Mouse (Mus musculus): ENCODE measurements at regions not wholly inside any gene's neighbourhood (a gene's known extent, or its start where the extent isn't known, plus 50 kb on each side); places are given as distances from the start of the nearest gene placed in this dataset.

DNA sequence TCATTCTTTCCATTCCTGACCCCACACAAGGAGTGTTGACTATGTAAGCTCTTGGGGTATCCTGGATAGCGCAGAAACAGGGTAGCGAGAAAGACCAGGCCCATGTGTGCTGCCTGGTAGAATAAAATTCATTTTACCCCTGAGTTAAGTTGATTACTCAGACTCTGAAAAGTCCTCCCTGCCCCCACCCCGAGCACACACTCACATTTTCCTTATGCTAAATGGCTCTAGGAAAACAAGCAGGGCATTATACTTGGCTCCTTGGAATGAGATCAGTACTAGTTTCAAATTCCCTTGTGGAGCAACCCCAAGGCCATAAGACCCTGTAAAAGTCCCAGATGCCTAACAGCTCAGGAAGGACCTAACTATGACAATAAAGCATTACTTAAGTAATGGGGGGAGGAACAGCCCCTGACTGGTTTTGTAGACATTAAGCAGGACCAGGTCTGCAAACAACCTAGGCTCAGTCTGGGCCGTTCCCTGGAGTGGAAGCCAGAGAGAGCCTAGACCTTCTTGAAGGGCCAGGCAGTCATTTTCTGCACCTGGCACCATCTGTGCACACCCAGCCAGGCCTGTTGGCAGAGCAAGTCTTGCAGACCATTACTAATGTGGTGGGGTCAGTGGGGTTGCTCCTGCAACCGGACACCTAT lies 262.9 kb downstream of the Sox4 start:
- 94% methylated on average over 5 of the region's 5 CpGs for WGBS (ENCODE audit: missing documents)
- no peaks in the 10 kb centered on the region for H3K79me2 ChIP-seq (ENCODE audit: inconsistent target)
- H3K27ac ChIP-seq, result no peak overlapping the region
- H3K4me3 ChIP-seq (ENCODE audit: inconsistent target), result no peak overlapping the region
- H3K36me3 ChIP-seq (ENCODE audit: inconsistent target), result no peaks in the 10 kb centered on the region

DNA sequence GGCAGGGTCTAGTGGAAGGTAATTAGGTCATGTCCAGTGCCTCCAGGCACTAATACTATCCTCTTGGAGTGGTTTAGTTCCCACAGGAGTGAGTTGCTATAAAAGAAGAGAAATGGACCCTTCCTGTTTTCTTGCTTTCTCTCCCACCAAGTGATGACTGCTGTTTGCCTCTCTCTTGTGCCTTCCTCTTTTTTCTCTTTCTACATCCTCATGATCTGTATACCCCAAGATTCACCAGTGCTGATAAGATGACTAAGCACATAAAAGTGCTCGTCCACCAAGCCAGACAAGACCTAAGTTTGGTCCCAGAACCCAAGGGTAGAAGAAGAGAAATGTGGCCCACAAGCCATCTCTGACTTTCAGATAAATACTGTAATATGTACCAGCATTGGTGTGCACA lies 265.7 kb downstream of the Sox4 start:
- no peaks in the 10 kb centered on the region for H3K36me3 ChIP-seq (ENCODE audit: inconsistent target)
- no peak overlapping the region for H3K4me3 ChIP-seq (ENCODE audit: inconsistent target)
- no peaks in the 10 kb centered on the region for H3K79me2 ChIP-seq (ENCODE audit: inconsistent target)
- 9% methylated on average over 1 of the region's 1 CpGs for WGBS (ENCODE audit: missing documents)
- no peak overlapping the region for H3K27ac ChIP-seq

DNA sequence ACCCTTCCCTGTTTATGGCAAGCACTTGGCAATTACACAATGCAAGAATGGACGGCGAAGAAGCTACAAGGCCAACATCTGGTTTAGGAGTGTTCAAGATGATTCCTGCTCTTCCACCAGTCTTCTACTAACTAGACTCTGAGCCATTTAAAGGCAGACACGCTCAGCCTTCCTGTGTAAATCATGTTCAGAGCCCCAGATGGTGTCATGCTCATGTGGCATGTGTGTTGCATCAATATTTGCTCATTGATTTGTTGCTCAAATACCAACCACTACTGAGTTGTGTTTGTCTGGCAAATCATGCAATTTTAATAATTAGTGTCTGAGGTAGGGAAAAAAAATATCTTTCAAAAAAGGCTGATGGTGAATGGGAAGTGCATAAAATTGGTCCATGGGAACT lies 269.2 kb downstream of the Sox4 start:
- 97% methylated on average over 3 of the region's 3 CpGs for WGBS (ENCODE audit: missing documents)
- H3K4me3 ChIP-seq (ENCODE audit: inconsistent target), result no peak overlapping the region
- no peaks in the 10 kb centered on the region for H3K79me2 ChIP-seq (ENCODE audit: inconsistent target)
- no peaks in the 10 kb centered on the region for H3K36me3 ChIP-seq (ENCODE audit: inconsistent target)
- H3K27ac ChIP-seq, result no peak overlapping the region

DNA sequence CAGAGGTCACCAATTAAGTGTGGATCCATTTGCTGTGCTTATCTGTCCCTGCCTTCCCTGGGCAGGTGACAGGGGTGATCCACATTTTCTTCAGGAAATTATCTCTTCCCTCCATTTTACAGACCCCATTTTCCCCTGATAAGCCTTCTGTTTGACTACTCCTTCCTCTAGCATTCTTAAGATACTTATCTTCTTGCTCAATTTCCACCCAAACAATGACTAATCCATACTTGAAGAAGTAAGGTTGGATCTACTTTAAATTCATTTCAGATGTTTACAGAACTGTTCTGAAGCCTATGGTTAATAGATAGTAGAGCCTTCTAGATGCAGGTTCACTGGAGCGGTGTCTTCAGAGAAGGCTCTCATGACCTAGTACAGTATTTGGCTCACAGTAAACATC lies 273.2 kb downstream of the Sox4 start:
- no peaks in the 10 kb centered on the region for H3K36me3 ChIP-seq (ENCODE audit: inconsistent target)
- H3K27ac ChIP-seq, result no peak overlapping the region
- no peaks in the 10 kb centered on the region for H3K79me2 ChIP-seq (ENCODE audit: inconsistent target)
- WGBS (ENCODE audit: missing documents), result 92% methylated on average over 1 of the region's 1 CpGs
- H3K4me3 ChIP-seq (ENCODE audit: inconsistent target), result no peak overlapping the region

DNA sequence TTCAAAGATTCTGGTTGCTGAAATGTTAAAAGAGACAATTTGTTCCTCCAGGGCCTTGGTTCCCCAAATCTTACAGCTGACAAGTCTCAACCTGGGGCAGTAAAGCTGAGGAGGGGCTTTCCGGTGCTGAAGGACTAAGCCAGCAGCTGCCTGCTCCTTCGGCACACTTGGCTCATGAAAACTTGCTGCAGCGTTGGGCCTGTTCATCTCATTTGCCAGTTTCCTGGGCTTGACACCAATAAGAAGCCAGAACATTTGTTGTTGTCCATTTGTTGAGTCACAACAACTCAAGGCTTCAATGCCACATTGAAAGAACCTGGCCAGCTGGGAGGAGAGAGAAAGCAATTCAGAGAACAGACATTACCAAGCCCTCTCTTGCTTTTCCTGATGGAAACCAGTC lies 279.9 kb downstream of the Sox4 start:
- Histone ChIP-seq H3K79me2 (ENCODE audit: inconsistent target) (no peaks in the 10 kb centered on the region), H3K36me3 (ENCODE audit: inconsistent target) (no peaks in the 10 kb centered on the region), H3K4me3 (ENCODE audit: inconsistent target) (no peak overlapping the region), H3K27ac (no peak overlapping the region)
- WGBS (ENCODE audit: missing documents), result 83% methylated on average over 3 of the region's 3 CpGs

DNA sequence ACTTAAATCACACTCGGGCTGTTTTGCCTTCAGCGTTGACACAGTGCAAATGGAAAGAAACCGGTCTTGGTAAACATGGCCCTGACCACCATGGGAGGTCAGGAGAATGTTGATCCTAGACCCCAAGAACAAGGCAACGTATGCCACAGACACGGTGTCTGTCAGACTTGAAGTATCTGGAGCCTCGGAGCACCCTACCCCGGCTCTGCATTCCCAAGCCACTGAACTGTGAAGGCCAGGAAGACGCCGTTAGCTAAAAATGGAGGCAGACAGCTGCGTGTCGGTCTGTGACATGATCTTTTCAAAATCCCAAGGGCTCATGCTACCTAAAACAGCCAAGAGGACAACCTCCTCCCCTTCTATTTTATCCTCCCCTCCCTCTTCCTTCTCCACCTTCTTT lies 282.0 kb downstream of the Sox4 start:
- WGBS (ENCODE audit: missing documents), result 93% methylated on average over 11 of the region's 11 CpGs
- Histone ChIP-seq H3K79me2 (ENCODE audit: inconsistent target) (no peaks in the 10 kb centered on the region), H3K4me3 (ENCODE audit: inconsistent target) (no peak overlapping the region), H3K27ac (no peak overlapping the region), H3K36me3 (ENCODE audit: inconsistent target) (no peaks in the 10 kb centered on the region)

DNA sequence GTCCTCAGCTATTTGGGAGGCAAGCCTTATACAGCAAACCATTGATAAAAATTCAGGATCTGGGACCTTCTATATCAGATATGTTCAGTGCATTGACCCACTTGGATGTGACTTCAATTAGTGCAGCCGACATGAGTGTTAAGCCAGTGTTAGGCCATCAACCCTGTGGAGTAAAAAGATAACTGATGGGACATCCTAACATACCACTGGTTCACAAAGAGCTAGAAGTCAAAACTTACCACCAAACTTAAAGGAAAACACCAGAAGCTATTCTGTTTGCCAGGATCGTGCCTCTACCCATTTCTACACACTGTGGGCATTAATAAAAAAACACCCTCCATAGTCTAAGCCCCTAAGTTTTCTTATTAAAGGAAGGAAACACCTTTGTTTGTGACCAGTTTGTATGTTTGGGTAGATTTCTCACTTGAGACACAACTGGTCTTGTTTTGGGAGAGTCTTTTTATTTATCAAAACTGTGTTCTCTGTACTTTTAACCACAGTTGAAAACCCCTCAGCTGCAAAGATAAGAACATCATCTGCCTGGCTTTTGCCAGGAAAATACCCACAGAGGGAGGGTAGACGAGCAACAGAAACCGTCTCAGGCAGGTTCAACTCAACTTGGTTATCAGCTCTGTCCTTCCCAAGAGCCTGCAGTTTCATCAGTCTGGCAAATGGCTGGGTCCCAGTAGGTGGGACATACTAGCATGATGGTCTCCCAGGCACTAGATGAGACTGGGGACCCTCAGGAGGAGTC lies 283.5 kb downstream of the Sox4 start:
- WGBS (ENCODE audit: missing documents), result 93% methylated on average over 4 of the region's 4 CpGs
- Histone ChIP-seq H3K79me2 (ENCODE audit: inconsistent target) (no peaks in the 10 kb centered on the region), H3K27ac (no peak overlapping the region), H3K4me3 (ENCODE audit: inconsistent target) (no peak overlapping the region), H3K36me3 (ENCODE audit: inconsistent target) (no peaks in the 10 kb centered on the region)

DNA sequence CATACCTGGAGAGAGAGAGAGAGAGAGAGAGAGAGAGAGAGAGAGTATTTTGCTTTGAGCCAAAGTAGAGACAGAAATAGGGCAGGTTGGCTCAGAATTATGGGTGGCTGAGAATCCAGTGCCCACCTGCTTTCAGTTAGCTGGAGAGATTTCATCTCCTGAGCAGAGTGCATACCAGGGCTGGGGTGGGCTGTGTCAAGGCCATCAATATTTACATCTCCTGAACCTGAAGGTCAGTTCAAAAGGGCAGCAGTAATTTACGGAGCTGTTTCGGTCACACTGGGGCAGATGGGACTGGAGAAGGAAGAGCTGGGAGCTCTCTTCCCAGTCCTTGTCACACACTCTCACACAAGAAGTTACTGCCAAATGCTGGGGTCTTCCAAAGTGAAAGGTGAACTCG lies 286.7 kb downstream of the Sox4 start:
- Histone ChIP-seq H3K27ac (no peak overlapping the region), H3K4me3 (ENCODE audit: inconsistent target) (no peak overlapping the region), H3K36me3 (ENCODE audit: inconsistent target) (no peaks in the 10 kb centered on the region), H3K79me2 (ENCODE audit: inconsistent target) (no peaks in the 10 kb centered on the region)
- WGBS (ENCODE audit: missing documents), result 85% methylated on average over 3 of the region's 3 CpGs

DNA sequence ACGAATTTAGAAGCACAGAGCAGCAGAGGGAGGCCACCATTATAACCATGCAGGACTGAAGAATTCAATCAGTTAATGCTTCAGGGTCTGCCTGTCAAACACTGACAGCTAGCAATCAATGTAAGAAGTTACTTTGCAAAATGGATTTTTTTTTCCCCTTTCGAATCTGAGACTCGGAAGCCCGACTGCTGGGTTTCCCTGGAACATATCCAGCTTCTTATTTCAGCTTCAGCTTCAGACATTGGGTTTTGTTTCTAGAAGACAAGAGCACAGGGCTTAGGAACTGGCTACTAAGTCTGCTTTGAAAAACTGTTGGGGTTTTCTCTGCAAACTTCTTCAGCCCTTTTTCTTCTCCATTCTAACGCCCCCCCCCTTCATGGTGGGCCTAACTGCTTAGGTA lies 288.4 kb downstream of the Sox4 start:
- H3K79me2 ChIP-seq (ENCODE audit: inconsistent target), result no peaks in the 10 kb centered on the region
- WGBS (ENCODE audit: missing documents), result 81% methylated on average over 5 of the region's 5 CpGs
- no peak overlapping the region for H3K27ac ChIP-seq
- no peak overlapping the region for H3K4me3 ChIP-seq (ENCODE audit: inconsistent target)
- no peaks in the 10 kb centered on the region for H3K36me3 ChIP-seq (ENCODE audit: inconsistent target)

DNA sequence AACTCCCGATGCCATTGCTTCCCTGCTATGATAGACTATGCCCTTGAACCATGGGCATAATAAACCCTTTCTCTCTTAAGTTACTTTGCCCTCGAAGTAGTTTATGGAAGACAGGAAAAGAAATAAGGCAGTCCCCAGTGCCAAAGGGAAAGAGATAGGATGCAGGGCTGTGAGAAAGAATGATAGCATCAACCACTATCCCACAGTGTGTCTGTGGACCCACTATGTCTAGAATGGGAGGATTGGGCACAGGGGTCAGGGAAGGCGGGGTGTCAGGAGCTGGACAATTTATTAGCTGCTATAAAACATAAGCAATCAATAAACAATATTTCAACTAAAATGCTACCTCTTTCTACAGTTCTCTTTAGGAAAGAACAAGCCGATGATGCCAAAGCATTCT lies 288.8 kb downstream of the Sox4 start:
- no peak overlapping the region for H3K4me3 ChIP-seq (ENCODE audit: inconsistent target)
- H3K79me2 ChIP-seq (ENCODE audit: inconsistent target), result no peaks in the 10 kb centered on the region
- H3K36me3 ChIP-seq (ENCODE audit: inconsistent target), result no peaks in the 10 kb centered on the region
- WGBS (ENCODE audit: missing documents), result 73% methylated on average over 4 of the region's 4 CpGs
- no peak overlapping the region for H3K27ac ChIP-seq

DNA sequence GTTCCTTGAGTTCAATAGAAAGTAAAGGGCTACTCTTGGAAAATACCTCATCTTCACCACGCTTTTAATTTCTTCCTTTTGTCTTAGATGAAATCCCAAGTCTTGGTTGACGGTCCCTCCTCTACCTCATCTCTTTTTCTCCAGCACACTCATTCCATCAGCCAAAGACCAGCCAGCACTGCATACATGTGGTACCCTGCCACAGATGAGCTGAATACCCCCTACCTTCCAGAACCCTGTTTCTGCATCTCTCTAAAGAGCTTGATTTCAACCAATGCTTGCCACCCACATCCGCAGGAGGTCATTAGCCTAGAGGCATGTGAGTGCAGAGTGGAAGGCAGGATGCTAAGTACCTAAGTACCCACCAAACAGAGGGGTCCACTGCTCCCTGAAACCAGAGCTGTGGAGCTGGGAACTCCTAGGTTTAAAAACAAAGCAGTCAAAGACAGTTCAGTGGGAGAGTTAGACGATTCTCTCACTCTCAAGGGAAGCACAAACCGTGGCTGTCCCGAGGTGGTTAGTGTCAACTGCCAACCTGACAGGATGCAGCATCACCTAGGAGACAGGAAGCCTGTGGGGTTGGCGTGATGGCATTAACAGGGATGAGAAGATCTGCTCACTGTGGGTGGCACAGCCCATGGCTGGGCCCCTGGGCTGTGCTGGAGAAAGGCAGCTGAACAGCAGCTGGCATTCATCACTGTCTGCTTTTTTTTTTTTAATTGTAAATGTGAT lies 289.4 kb downstream of the Sox4 start:
- H3K27ac ChIP-seq, result no peak overlapping the region
- H3K4me3 ChIP-seq (ENCODE audit: inconsistent target), result no peak overlapping the region
- WGBS (ENCODE audit: missing documents), result 62% methylated on average over 7 of the region's 7 CpGs
- H3K79me2 ChIP-seq (ENCODE audit: inconsistent target), result no peaks in the 10 kb centered on the region
- no peaks in the 10 kb centered on the region for H3K36me3 ChIP-seq (ENCODE audit: inconsistent target)

DNA sequence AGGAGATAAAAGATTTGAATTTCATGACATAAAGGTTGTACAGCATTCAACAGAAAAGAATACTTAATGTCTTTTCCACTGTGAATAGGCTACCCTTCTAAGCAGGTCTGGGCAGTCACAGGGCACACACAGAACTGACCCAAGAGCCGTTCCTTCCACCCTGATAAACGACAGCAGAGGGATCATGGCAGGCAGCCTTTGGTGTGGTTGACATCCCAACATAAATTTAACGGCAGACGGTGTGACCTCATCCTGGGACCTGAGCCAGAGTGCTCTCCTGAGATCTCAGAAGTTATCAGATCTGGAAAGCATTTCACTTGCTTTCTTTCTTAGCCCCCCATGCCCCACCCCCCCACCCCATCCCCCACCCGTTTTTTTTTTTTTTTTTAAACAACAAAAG lies 290.1 kb downstream of the Sox4 start:
- Histone ChIP-seq H3K36me3 (ENCODE audit: inconsistent target) (no peaks in the 10 kb centered on the region), H3K27ac (no peak overlapping the region), H3K4me3 (ENCODE audit: inconsistent target) (no peak overlapping the region), H3K79me2 (ENCODE audit: inconsistent target) (no peaks in the 10 kb centered on the region)
- 35% methylated on average over 5 of the region's 5 CpGs for WGBS (ENCODE audit: missing documents)

DNA sequence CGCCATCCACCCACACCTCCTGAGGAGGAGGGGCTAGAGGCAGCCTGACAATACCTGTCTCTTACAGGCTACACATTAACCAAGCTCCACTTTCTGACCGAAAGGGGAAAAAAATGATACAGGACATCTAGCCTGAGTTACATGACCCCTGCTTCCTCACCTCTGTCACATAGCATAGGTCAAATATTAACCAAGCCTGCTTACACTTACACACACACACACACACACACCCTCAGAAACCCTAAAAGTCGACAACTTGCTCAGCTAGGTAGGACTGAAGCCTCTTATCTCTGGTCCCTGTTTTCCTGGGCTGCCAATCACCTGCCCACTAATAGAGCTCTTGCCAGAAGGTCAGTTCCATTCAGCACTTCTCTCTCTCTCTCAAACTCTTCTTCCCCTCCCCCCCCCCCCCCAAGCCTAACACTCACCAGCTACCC lies 291.2 kb downstream of the Sox4 start:
- H3K79me2 ChIP-seq (ENCODE audit: inconsistent target), result no peaks in the 10 kb centered on the region
- H3K36me3 ChIP-seq (ENCODE audit: inconsistent target), result no peaks in the 10 kb centered on the region
- no peak overlapping the region for H3K27ac ChIP-seq
- 75% methylated on average over 3 of the region's 3 CpGs for WGBS (ENCODE audit: missing documents)
- no peak overlapping the region for H3K4me3 ChIP-seq (ENCODE audit: inconsistent target)

DNA sequence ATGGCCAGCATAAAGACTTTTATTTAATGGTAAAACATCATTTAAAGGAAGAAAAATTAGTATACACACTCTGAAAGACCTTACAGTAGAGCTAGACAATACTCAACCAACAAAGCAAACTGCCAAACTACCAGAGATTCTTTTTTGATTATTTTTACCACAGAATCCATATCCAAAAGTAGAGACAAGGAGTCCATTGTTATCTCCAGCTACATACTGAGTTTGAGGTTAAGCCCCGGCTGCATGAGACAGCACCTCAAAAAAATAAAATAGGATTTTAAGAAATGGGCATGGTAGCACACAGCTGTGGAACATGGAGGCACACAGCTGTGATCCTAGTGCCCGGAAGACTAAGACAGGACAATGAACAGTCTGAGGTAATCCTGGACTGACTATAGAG lies 293.4 kb downstream of the Sox4 start:
- no peak overlapping the region for H3K4me3 ChIP-seq (ENCODE audit: inconsistent target)
- H3K36me3 ChIP-seq (ENCODE audit: inconsistent target), result no peaks in the 10 kb centered on the region
- no peaks in the 10 kb centered on the region for H3K79me2 ChIP-seq (ENCODE audit: inconsistent target)
- H3K27ac ChIP-seq, result no peak overlapping the region
- 94% methylated on average over 2 of the region's 2 CpGs for WGBS (ENCODE audit: missing documents)

DNA sequence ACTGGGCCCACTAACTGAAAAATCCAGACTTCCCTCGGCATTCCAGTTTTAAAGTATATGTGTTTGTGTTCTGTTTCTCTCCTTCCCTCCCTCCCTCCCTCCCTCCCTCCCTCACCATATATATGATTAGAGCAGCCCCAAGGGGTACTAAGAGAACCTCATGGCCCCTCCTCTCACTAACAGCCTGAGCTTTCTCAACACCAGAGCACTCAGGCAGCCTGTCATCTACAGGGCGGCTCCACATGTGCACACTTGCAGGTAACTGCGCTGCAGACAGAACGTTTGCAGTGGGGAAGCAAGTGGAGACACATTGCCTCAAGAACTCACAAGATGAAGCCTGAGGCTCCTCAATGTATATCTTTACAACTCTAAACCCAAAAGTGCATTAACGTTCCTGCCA lies 294.9 kb downstream of the Sox4 start:
- WGBS (ENCODE audit: missing documents), result 86% methylated on average over 5 of the region's 5 CpGs
- no peak overlapping the region for H3K27ac ChIP-seq
- H3K36me3 ChIP-seq (ENCODE audit: inconsistent target), result no peaks in the 10 kb centered on the region
- H3K4me3 ChIP-seq (ENCODE audit: inconsistent target), result no peak overlapping the region
- H3K79me2 ChIP-seq (ENCODE audit: inconsistent target), result no peaks in the 10 kb centered on the region
